Mouse (Mus musculus) limb, embryonic 11.5 days (tissue): ENCODE measurements around the gene Gzme. TPM values are rescaled to one million over a fixed set of nuclear protein-coding genes. Genes with fewer than 3 reads are reported as not detected.

Experiments used
- ATAC-seq: fragments of 200-750 bp; cut with Nextera tagmentation; 2 replicates; pipeline ENCODE4 v1.8.0; 2017; ENCODE audit warnings: low read depth; ENCODE audit not compliant: insufficient number of reproducible peaks, low FRiP score, low TSS enrichment
- DNase-seq: peaks from one replicate; pipeline ENCODE4 v3.0.0-alpha.2; 2015; ENCODE audit warnings: low spot score
- H3K27ac ChIP-seq: fragments of 300-500 bp; sonication (generic); replicated peaks from 2 replicates; pipeline ENCODE4 v1.5.1; 2014; ENCODE audit warnings: low read depth, mild to moderate bottlenecking, low read length
- H3K27me3 ChIP-seq: fragments of 300-500 bp; sonication (generic); 2 replicates; pipeline ENCODE4 v1.6.1; 2014; ENCODE audit warnings: mild to moderate bottlenecking, low read length, mixed read lengths; ENCODE audit not compliant: control insufficient read depth, insufficient read depth
- H3K36me3 ChIP-seq: fragments of 300-500 bp; sonication (generic); 2 replicates; pipeline ENCODE4 v1.6.1; 2014; ENCODE audit warnings: mild to moderate bottlenecking, low read length, moderate library complexity, mixed read lengths; ENCODE audit not compliant: control insufficient read depth, insufficient read depth
- H3K4me1 ChIP-seq: fragments of 300-500 bp; sonication (generic); 2 replicates; pipeline ENCODE4 v1.6.1; 2014; ENCODE audit warnings: low read length, mixed read lengths; ENCODE audit not compliant: control insufficient read depth, insufficient read depth
- H3K4me2 ChIP-seq: fragments of 300-500 bp; sonication (generic); 2 replicates; pipeline ENCODE4 v1.6.1; 2014; ENCODE audit warnings: low read depth, mild to moderate bottlenecking, moderate library complexity; ENCODE audit not compliant: severe bottlenecking
- H3K4me3 ChIP-seq: fragments of 300-500 bp; sonication (generic); 2 replicates; pipeline ENCODE4 v1.5.1; 2014; ENCODE audit warnings: low read depth, low read length
- H3K9ac ChIP-seq: fragments of 300-500 bp; sonication (generic); 2 replicates; pipeline ENCODE4 v1.6.1; 2014; ENCODE audit warnings: mild to moderate bottlenecking, low read length
- H3K9me3 ChIP-seq: fragments of 300-500 bp; sonication (generic); 2 replicates; pipeline ENCODE4 v1.6.1; 2016; ENCODE audit warnings: low read length; ENCODE audit not compliant: control insufficient read depth
- WGBS: fragments of 180-500 bp; shearing (Covaris S2); extraction: QIAGEN DNeasy Blood & Tissue Kit; methylation state at CpG from one replicate; pipeline ENCODE4 v1.1.7; 2014; 5-methylcytosine and 5-hydroxymethylcytosine counted together
- microRNA-seq: library from miRNA; unstranded; fragments of <30 nt; microRNA quantifications from one replicate; pipeline ENCODE4, GENCODE M21; 2016
- polyA plus RNA-seq: library from polyadenylated mRNA; unstranded; fragments of >200 nt; fragmentation: Nextera tagmentation; extraction: Ambion mirVana; gene quantifications from 2 replicates; pipeline ENCODE4 v1.2.1, GENCODE M21; 2014

Gzme gene
- polyA plus RNA-seq, 1 experiment from 2014 or later: not detected

DNA sequence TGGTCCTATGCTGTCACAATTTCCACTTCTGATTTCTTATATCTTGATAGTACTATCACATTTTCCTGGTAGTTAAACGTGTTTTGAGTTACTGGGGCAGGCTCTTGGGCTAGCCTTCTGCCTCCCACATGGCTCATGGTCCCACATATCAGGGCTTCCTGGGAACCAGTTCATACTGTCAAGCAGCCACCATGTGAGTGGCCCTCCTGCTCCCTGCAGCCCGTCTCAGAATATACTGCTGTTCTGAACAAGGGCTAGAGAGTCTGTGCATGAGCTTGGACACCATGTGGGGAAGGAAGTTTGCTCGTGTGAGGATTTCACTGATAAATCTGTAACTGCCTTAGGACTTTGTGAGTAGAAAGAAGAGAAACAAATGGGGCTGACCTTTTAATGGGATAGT is 33.7 kb downstream of the Gzme start:
- 75% methylated on average over 3 of the region's 3 CpGs for WGBS
- Histone ChIP-seq H3K27ac (no peak overlapping the region), H3K4me2 (no peak overlapping the region), H3K27me3 (no peaks in the 10 kb centered on the region), H3K9ac (no peak overlapping the region), H3K4me1 (no peaks in the 10 kb centered on the region), H3K4me3 (no peak overlapping the region), H3K36me3 (no peaks in the 10 kb centered on the region), H3K9me3 (no peaks in the 10 kb centered on the region)
- ATAC-seq (no peak), DNase-seq (no peak)

DNA sequence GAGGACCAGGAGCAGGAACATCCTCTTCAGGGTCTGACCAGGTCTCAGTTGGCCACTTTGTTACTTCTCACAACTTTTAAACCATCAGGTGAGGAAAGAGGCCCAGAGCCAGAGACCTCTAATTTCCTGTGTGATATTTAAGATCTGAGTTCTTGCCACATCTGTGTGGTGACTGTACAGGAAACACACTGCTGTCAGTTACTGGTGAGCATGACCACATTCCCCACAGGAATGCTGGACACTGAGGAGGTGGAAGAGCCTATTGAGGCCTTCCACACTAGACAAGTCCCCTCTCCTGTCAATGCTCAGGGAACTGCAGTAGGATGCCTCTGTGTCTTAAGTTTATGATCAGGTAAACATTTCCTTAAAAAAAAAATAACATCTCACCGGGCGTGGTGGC is 35.3 kb downstream of the Gzme start, which contains the start of gene Mcpt8:
TSS of gene Mcpt8 (minus strand) at position 107 of the 400 bp plus-strand sequence.
- Histone ChIP-seq H3K9ac (no peak within 1 kb of the TSS), H3K27ac (no peak within 1 kb of the TSS), H3K9me3 (no peaks in the 10 kb centered on the region), H3K4me1 (no peaks in the 10 kb centered on the region), H3K4me2 (no peak within 1 kb of the TSS), H3K36me3 (no peaks in the 10 kb centered on the region), H3K4me3 (no peak within 1 kb of the TSS), H3K27me3 (no peaks in the 10 kb centered on the region)
- DNase-seq (no peak), ATAC-seq (no peak)
- 91% methylated on average over 2 of the region's 2 CpGs for WGBS

DNA sequence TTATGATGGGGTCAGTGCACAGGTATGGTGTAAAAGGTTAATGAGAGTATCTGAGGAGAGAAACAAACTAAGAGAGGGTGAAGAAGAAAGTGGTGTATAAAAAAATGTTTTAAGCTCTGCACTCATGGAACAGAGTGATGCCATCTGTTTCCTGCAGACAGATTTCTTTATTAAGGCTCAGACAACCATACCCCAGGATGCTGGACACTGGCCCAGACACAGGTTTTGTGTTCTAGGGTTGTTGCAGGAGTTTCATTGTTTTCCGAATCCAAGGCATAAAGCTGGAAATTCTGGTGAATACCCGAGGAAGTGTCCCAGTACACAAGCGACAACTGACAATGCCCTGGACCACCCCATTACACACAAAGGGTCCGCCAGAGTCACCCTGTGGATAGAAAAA is 38.4 kb downstream of the Gzme start:
- WGBS: 89% methylated on average over 4 of the region's 4 CpGs
- Histone ChIP-seq H3K27ac (no peak overlapping the region), H3K36me3 (no peaks in the 10 kb centered on the region)

More for the DNA sequence above, 38.4 kb downstream of the Gzme start:
- ATAC-seq (no peak), DNase-seq (no peak)
- Histone ChIP-seq H3K4me3 (no peak overlapping the region), H3K9me3 (no peaks in the 10 kb centered on the region), H3K4me1 (no peaks in the 10 kb centered on the region), H3K27me3 (no peaks in the 10 kb centered on the region), H3K4me2 (no peak overlapping the region), H3K9ac (no peak overlapping the region)

Small RNA genes within 50 kb of the gene (microRNA-seq; reads per million reads assigned to microRNA genes)
- not detected for gene Mir6949

Other genes starting within 250 kb of the Gzme start
- 0.11 and 0.27 TPM in 2 replicates for gene Cbln3, start 236.2 kb downstream of the Gzme start, polyA plus RNA-seq
- gene Khnyn, start 235.7 kb downstream of the Gzme start, polyA plus RNA-seq: 17.4 and 18.4 TPM in 2 replicates
- gene Sdr39u1, start 220.3 kb downstream of the Gzme start, polyA plus RNA-seq: 67.2 and 70.2 TPM in 2 replicates
- gene Cma1, start 175.9 kb downstream of the Gzme start, polyA plus RNA-seq: not detected in 2 replicates
- not detected in 2 replicates for gene Cma2, start 169.6 kb downstream of the Gzme start, polyA plus RNA-seq
- gene Mcpt1, start 102.7 kb downstream of the Gzme start, polyA plus RNA-seq: not detected in 2 replicates
- gene Mcpt9, start 90.1 kb downstream of the Gzme start, polyA plus RNA-seq: not detected in 2 replicates
- not detected in 2 replicates for gene Mcpt2, start 78.6 kb downstream of the Gzme start, polyA plus RNA-seq
- not detected in 2 replicates for gene Mcpt4, start 58.3 kb downstream of the Gzme start, polyA plus RNA-seq
- gene Mcpt8, start 35.4 kb downstream of the Gzme start, polyA plus RNA-seq: not detected in 2 replicates
- not detected in 2 replicates for gene Ctsg, start 18.1 kb downstream of the Gzme start, polyA plus RNA-seq
- gene Gzmd, start 12.0 kb upstream of the Gzme start, polyA plus RNA-seq: not detected in 2 replicates
- gene Gzmg, start 39.0 kb upstream of the Gzme start, polyA plus RNA-seq: not detected in 2 replicates
- gene Gzmn, start 54.0 kb upstream of the Gzme start, polyA plus RNA-seq: not detected in 2 replicates
- not detected in 2 replicates for gene Gzmf, start 90.8 kb upstream of the Gzme start, polyA plus RNA-seq
- gene Gzmc, start 114.0 kb upstream of the Gzme start, polyA plus RNA-seq: not detected in 2 replicates
- gene Gzmb, start 141.6 kb upstream of the Gzme start, polyA plus RNA-seq: not detected in 2 replicates
- gene Atp12a, start 244.4 kb upstream of the Gzme start, polyA plus RNA-seq: 0.06 and 0.12 TPM in 2 replicates